8 mouse cellular contexts compared by ENCODE assay signal in the genomic region with DNA sequence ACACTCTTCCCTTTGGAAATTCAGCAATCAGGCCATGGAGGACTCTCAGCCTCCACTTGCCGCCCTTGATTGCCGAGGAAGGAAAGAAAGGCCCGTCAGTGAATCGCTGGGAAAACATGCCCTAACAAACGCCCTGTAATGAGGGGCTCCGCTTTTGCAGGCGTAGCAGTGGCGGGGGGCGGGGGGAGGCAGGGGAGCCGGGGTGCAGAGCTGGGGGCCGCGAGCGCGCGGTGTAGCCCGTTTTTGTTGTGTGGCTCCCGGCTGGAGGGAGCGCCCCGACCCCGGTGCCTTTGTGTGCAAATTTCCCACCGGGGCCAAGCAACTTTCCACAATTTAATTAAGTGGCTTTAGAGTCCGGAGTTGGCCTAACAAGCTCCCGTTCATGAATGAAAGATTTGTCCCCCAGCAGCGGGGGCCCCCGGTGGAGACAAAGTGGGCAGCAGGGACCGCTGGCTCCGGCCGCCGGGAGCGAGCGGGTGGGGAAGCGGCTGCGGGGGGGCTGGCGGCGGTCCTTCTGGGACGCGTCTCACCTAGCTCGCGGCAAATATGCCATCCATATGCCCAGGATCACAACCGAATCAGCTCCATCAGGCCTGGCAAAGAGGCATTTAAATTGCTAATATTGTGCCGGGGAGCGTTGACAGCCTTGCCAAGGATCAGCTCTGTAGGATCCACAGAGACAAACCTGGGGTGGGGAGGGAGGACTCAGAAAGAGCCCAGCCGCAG.
DNase-seq lines count a peak whose midpoint lies in the region; ATAC-seq lines count a peak whose summit lies in the region.

No protein-coding gene starts in this region.

- peak; percentile 24 for DNase-seq in kidney, postnatal 10 days
- no peak for DNase-seq in kidney, adult 9 months
- peak; percentile 66 for DNase-seq in embryonic facial prominence, embryonic 11.5 days (ENCODE audit: low spot score)
- DNase-seq in hindbrain, embryonic 11.5 days (ENCODE audit: low spot score): peak; percentile 72
- DNase-seq in midbrain, embryonic 10.5 days (ENCODE audit: low spot score): peak; percentile 69
- no peak for DNase-seq in urinary bladder, postnatal 25 days (ENCODE audit: low spot score)
- no peak for DNase-seq in frontal cortex, postnatal 25 days (ENCODE audit: low spot score in 2 of 2)
- no peak for DNase-seq in right cerebral cortex, postnatal 14 days

- H3K27ac ChIP-seq in embryonic facial prominence, embryonic 11.5 days (replicated peaks; ENCODE audit: low read depth, low read length): peak overlapping the region; percentile 67
- peak overlapping the region; percentile 32 for H3K27ac ChIP-seq in hindbrain, embryonic 11.5 days (ENCODE audit: low read depth, low read length)
- H3K27ac ChIP-seq in midbrain, embryonic 10.5 days (replicated peaks): peak overlapping the region; percentile 97

- no peaks in the 10 kb centered on the region; the same call in 1 of the 2 replicates for H3K4me1 ChIP-seq in embryonic facial prominence, embryonic 11.5 days (ENCODE audit: control insufficient read depth, insufficient read depth, low read length)
- peaks cover 6% of the 10 kb centered on the region for H3K4me1 ChIP-seq in hindbrain, embryonic 11.5 days (replicated peaks; ENCODE audit: control insufficient read depth, insufficient read depth, low read length)
- H3K4me1 ChIP-seq in midbrain, embryonic 10.5 days: peaks cover 42% of the 10 kb centered on the region

- ATAC-seq in embryonic facial prominence, embryonic 11.5 days (replicated peaks; ENCODE audit: insufficient number of reproducible peaks, low FRiP score, low TSS enrichment, low read depth): peak; percentile 67
- ATAC-seq in hindbrain, embryonic 11.5 days (ENCODE audit: low FRiP score): peak; percentile 66

- peak overlapping the region; percentile 76 for H3K9ac ChIP-seq in embryonic facial prominence, embryonic 11.5 days (replicated peaks; ENCODE audit: low read length)
- peak overlapping the region; percentile 67 for H3K9ac ChIP-seq in hindbrain, embryonic 11.5 days (ENCODE audit: low read depth, low read length)

- H3K9me3 ChIP-seq in embryonic facial prominence, embryonic 11.5 days (replicated peaks; ENCODE audit: control insufficient read depth, low read length): no peaks in the 10 kb centered on the region
- H3K9me3 ChIP-seq in hindbrain, embryonic 11.5 days (ENCODE audit: control insufficient read depth, low read length): no peaks in the 10 kb centered on the region
- no peaks in the 10 kb centered on the region for H3K9me3 ChIP-seq in midbrain, embryonic 10.5 days (replicated peaks)

- H3K4me3 ChIP-seq in embryonic facial prominence, embryonic 11.5 days (ENCODE audit: low read depth, low read length): peak overlapping the region; percentile 40
- H3K4me3 ChIP-seq in hindbrain, embryonic 11.5 days (ENCODE audit: low read depth, low read length): peak overlapping the region; percentile 36
- H3K4me3 ChIP-seq in midbrain, embryonic 10.5 days: peak overlapping the region; percentile 61

- WGBS in embryonic facial prominence, embryonic 11.5 days: under 1% methylated on average over 43 of the region's 43 CpGs
- under 1% methylated on average over 42 of the region's 43 CpGs for WGBS in hindbrain, embryonic 11.5 days
- under 1% methylated on average over 43 of the region's 43 CpGs for WGBS in midbrain, embryonic 10.5 days

- H3K4me2 ChIP-seq in embryonic facial prominence, embryonic 11.5 days (ENCODE audit: low read depth, low read length): peak overlapping the region; percentile 79
- peak overlapping the region; percentile 83 for H3K4me2 ChIP-seq in hindbrain, embryonic 11.5 days (replicated peaks; ENCODE audit: low read depth, low read length)

- H3K36me3 ChIP-seq in embryonic facial prominence, embryonic 11.5 days (replicated peaks; ENCODE audit: control insufficient read depth, insufficient read depth, low read depth, low read length): no peaks in the 10 kb centered on the region
- no peaks in the 10 kb centered on the region for H3K36me3 ChIP-seq in hindbrain, embryonic 11.5 days (ENCODE audit: control insufficient read depth, insufficient read depth, low read length)
- no peaks in the 10 kb centered on the region for H3K36me3 ChIP-seq in midbrain, embryonic 10.5 days

- no peaks in the 10 kb centered on the region for H3K27me3 ChIP-seq in embryonic facial prominence, embryonic 11.5 days (ENCODE audit: control insufficient read depth, insufficient read depth, low read length)
- H3K27me3 ChIP-seq in hindbrain, embryonic 11.5 days (ENCODE audit: control insufficient read depth, insufficient read depth, low read length): no peaks in the 10 kb centered on the region
- peaks cover 44% of the 10 kb centered on the region for H3K27me3 ChIP-seq in midbrain, embryonic 10.5 days (ENCODE audit: low read depth, poor library complexity, severe bottlenecking)

Comparison
In these comparisons a context has a peak if more than half of its experiments do, and no peak if none do; other contexts are left out.
1. DNase-seq: peak in kidney, postnatal 10 days (single experiment), embryonic facial prominence, embryonic 11.5 days (single experiment), hindbrain, embryonic 11.5 days (single experiment) and midbrain, embryonic 10.5 days (single experiment); none in kidney, adult 9 months (single experiment), urinary bladder, postnatal 25 days (single experiment), frontal cortex, postnatal 25 days (0 of 2) and right cerebral cortex, postnatal 14 days (single experiment).
2. H3K27ac ChIP-seq: peak in every context shown above with its lines; median percentile 97 in midbrain, embryonic 10.5 days; 67 in embryonic facial prominence, embryonic 11.5 days; 32 in hindbrain, embryonic 11.5 days.
3. Peak in every context shown above with its lines, with median percentiles within 50 percentile points of each other: H3K4me3 ChIP-seq.